Mouse (Mus musculus) left cerebral cortex, postnatal 14 days (tissue): ENCODE results near the gene Mrps18b. TPM values are rescaled to one million over a fixed set of nuclear protein-coding genes. Genes with fewer than 3 reads are reported as not detected.

Experiments
- DNase-seq, 2 experiments: peaks; one replicate each; pipeline ENCODE4 v3.0.0; 2021 to 2022; ENCODE audit warnings: low spot score in 2 of 2, mixed read lengths in 1 of 2
- intact Hi-C: fragments of 180-260 bp; cut with DNase I; formaldehyde crosslinking; loops from one replicate; pipeline ENCODE4 v1.15.1; 2025
- microRNA-seq, 2 experiments: library from miRNA; unstranded; fragments of <30 nt; microRNA quantifications; one replicate each; pipeline ENCODE4 v1.2.0; 2022
- total RNA-seq, 2 experiments: library from RNA; stranded (reverse); gene quantifications; 2 replicates each; pipeline ENCODE4 v1.2.3; 2021

The Mrps18b gene
- total RNA-seq, 2 experiments from 2014 or later, result 40.0 to 41.7 TPM

GRCm38 (mm10) chr17:35866281-35866831 lies 49.8 kb downstream of the Mrps18b start:
- DNase-seq, result peak in 1 of 2 experiments; percentile 43
- intact Hi-C loops, result loop anchor here (2.0 kb wide), 1 partner anchor 30 kb away; no protein-coding TSS in a partner anchor

GRCm38 (mm10) chr17:35865481-35866280 lies 50.5 kb downstream of the Mrps18b start, which contains the start of gene Ppp1r18:
Gene Ppp1r18 (plus strand): TSS chr17:35865593.
- intact Hi-C loops, result loop anchor here (2.0 kb wide), 1 partner anchor 29 kb away; no protein-coding TSS in a partner anchor
- DNase-seq, result peak in 1 of 2 experiments; percentile 38

- intact Hi-C loops, result no loop called here
- DNase-seq, result no peak
Measured at GRCm38 (mm10) chr17:35864832-35865353, 51.3 kb downstream of the Mrps18b start.

- DNase-seq, result peak; percentile 86 to 87
- intact Hi-C loops, result no loop called here
Measured at GRCm38 (mm10) chr17:35861198-35861857, 54.9 kb downstream of the Mrps18b start, which contains the start of gene Nrm. Gene Nrm (plus strand): TSS chr17:35861318.

GRCm38 (mm10) chr17:35860831-35861197 lies 55.4 kb downstream of the Mrps18b start:
- no peak for DNase-seq
- intact Hi-C loops, result no loop called here

Small RNAs within 50 kb of the gene (microRNA-seq; reads per million reads assigned to microRNA genes)
- 0.67 to 2.1 reads per million in 2 experiments for gene Gm28033
- gene Mir1894, result 0 to 0.53 reads per million in 2 experiments
- gene Mir877, result 634 to 684 reads per million in 2 experiments

Other genes starting within 250 kb of the Mrps18b start
- gene Vars2, start 248.8 kb downstream of the Mrps18b start, total RNA-seq, result 10 to 100 TPM; 31.1 to 40.8 TPM
- gene Gtf2h4, start 242.7 kb downstream of the Mrps18b start, total RNA-seq, result 10 to 100 TPM; 23.0 to 26.2 TPM
- gene Ddr1, start 211.8 kb downstream of the Mrps18b start, total RNA-seq, result 10 to 100 TPM; 46.1 to 52.8 TPM
- 1 to 10 TPM; 5.4 to 5.7 TPM for gene Ier3, start 94.7 kb downstream of the Mrps18b start, total RNA-seq
- gene Flot1, start 93.2 kb downstream of the Mrps18b start, total RNA-seq, result 100 to 1,000 TPM; 153 to 168 TPM
- gene Tubb5, start 78.1 kb downstream of the Mrps18b start, total RNA-seq, result 100 to 1,000 TPM; 771 to 797 TPM
- 10 to 100 TPM; 10.7 to 14.6 TPM for gene Mdc1, start 74.9 kb downstream of the Mrps18b start, total RNA-seq
- 1 to 10 TPM; 5.1 TPM for gene Nrm, start 55.1 kb downstream of the Mrps18b start, total RNA-seq
- gene Ppp1r18, start 50.8 kb downstream of the Mrps18b start, total RNA-seq, result 10 to 100 TPM; 12.8 to 14.1 TPM
- 10 to 100 TPM; 30.1 to 32.1 TPM for gene Dhx16, start 36.6 kb downstream of the Mrps18b start, total RNA-seq
- gene 2310061I04Rik, start 19.0 kb downstream of the Mrps18b start, total RNA-seq, result 10 to 100 TPM; 65.2 to 66.9 TPM
- 10 to 100 TPM; 64.6 to 69.9 TPM for gene Atat1, start 6.3 kb downstream of the Mrps18b start, total RNA-seq
- 10 to 100 TPM; 62.1 to 68.3 TPM for gene Ppp1r10, start within 50 bp of the Mrps18b start, total RNA-seq
- 10 to 100 TPM; 77.1 to 77.8 TPM for gene Abcf1, start 53.4 kb upstream of the Mrps18b start, total RNA-seq
- gene Gnl1, start 63.5 kb upstream of the Mrps18b start, total RNA-seq, result 100 to 1,000 TPM; 146 to 148 TPM
- 10 to 100 TPM; 57.4 to 57.6 TPM for gene Prr3, start 63.8 kb upstream of the Mrps18b start, total RNA-seq
- gene H2-T24, start 104.2 kb upstream of the Mrps18b start, total RNA-seq, result 1 to 10 TPM; 1.0 to 1.1 TPM
- 1 to 10 TPM; 3.8 to 4.6 TPM for gene H2-T23, start 116.5 kb upstream of the Mrps18b start, total RNA-seq
- gene H2-T22, start 126.4 kb upstream of the Mrps18b start, total RNA-seq, result 1 to 10 TPM; 4.3 to 6.7 TPM
- gene Gm6034, start 126.6 kb upstream of the Mrps18b start, total RNA-seq, result not detected
- gene Gm11127, start 142.0 kb upstream of the Mrps18b start, total RNA-seq, result under 1 TPM; 0.55 to 0.57 TPM
- not detected for gene Gm19684, start 205.3 kb upstream of the Mrps18b start, total RNA-seq
- not detected for gene Gm7030, start 213.0 kb upstream of the Mrps18b start, total RNA-seq